Mouse (Mus musculus): ENCODE measurements around the gene Gfer. TPM values are rescaled to one million over a fixed set of nuclear protein-coding genes. Genes with fewer than 3 reads are reported as not detected.
"Not testable (repeated sequence)": the region's sequence is repeated elsewhere in the genome, so short reads cannot be mapped to it uniquely, and the experiment has no call there.

The Gfer gene
- total and polyA plus RNA-seq, 3 experiments, result 14.0 to 21.5 (median 20.3) TPM

DNA sequence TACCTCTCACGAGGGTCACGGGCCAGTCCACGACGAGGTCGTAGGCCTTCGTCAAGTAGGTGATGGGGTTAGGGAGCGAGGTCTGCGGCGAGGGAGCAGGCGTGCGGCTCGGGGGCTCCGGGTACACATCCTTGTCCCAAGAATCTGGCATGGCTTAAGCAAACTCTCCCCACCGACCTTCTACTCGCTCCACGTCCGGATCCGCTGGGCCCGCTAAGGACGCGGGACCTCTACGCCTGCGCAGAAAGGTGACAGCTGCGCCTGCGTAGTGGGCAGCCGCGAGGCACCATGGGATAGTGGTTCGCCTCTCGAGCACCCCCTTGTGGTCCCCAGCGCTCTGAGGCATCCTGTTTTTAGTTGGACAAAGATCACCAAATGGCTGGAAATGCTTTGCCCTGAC is 28.2 kb upstream of the Gfer start, which contains the start of gene Ndufb10:
Gene Ndufb10 (minus strand): TSS at position 295 of the 400 bp plus-strand sequence.
- DNase-seq, result peak; percentile 95 to 97
- TF ChIP-seq CTCF (IDR thresholded peaks at IDR 0.05) (peak; percentile 95), EP300 (IDR thresholded peaks at IDR 0.05; ENCODE audit: insufficient read depth, low read depth, low read length) (peak; percentile 79), POLR2A (IDR thresholded peaks at IDR 0.05; ENCODE audit: insufficient read depth, low read depth, low read length) (peak; percentile 99)
- Histone ChIP-seq H3K27me3 (ENCODE audit: control insufficient read depth, insufficient read depth, low read length) (no peaks in the 10 kb centered on the region), H3K4me3 (peak within 1 kb of the TSS; percentile 73), H3K36me3 (ENCODE audit: control insufficient read depth, insufficient read depth, low read length) (peaks cover 12% of the 10 kb centered on the region), H3K4me1 (ENCODE audit: control insufficient read depth, insufficient read depth, low read length) (peaks cover 7% of the 10 kb centered on the region), H3K9ac (ENCODE audit: low read depth, low read length) (peak within 1 kb of the TSS; percentile 97), H3K27ac (peak within 1 kb of the TSS; percentile 98), H3K79me2 (replicated peaks; ENCODE audit: control insufficient read depth, insufficient read depth, low read length) (no peaks in the 10 kb centered on the region)
- intact Hi-C loops (cut with DNase I), result no loop called here
- under 1% methylated on average over 30 of the region's 30 CpGs for WGBS

DNA sequence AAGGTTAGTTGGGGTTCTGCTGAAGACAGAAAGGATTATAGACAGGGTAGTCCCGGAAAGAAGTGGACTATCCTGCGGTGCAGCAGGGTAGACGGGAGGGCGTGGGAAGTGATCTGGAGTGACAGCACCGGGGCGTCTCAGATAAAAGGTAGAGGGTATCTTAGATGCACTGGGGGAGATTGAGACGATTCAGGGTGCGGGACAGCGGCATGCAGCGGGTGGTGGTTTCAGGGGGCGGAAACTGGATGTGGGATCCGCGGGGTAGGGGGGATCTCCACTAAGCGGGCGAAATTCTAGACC is 27.9 kb upstream of the Gfer start:
- Histone ChIP-seq H3K27ac (peak overlapping the region; percentile 98), H3K27me3 (ENCODE audit: control insufficient read depth, insufficient read depth, low read length) (no peaks in the 10 kb centered on the region), H3K4me3 (peak overlapping the region; percentile 73), H3K79me2 (replicated peaks; ENCODE audit: control insufficient read depth, insufficient read depth, low read length) (no peaks in the 10 kb centered on the region), H3K4me1 (ENCODE audit: control insufficient read depth, insufficient read depth, low read length) (peaks cover 7% of the 10 kb centered on the region), H3K9ac (ENCODE audit: low read depth, low read length) (peak overlapping the region; percentile 97), H3K36me3 (ENCODE audit: control insufficient read depth, insufficient read depth, low read length) (peaks cover 12% of the 10 kb centered on the region)
- no peak for DNase-seq
- under 1% methylated on average over 15 of the region's 15 CpGs for WGBS
- no peak for TF ChIP-seq POLR2A (IDR thresholded peaks at IDR 0.05; ENCODE audit: insufficient read depth, low read depth, low read length)
- intact Hi-C loops (cut with DNase I), result no loop called here

DNA sequence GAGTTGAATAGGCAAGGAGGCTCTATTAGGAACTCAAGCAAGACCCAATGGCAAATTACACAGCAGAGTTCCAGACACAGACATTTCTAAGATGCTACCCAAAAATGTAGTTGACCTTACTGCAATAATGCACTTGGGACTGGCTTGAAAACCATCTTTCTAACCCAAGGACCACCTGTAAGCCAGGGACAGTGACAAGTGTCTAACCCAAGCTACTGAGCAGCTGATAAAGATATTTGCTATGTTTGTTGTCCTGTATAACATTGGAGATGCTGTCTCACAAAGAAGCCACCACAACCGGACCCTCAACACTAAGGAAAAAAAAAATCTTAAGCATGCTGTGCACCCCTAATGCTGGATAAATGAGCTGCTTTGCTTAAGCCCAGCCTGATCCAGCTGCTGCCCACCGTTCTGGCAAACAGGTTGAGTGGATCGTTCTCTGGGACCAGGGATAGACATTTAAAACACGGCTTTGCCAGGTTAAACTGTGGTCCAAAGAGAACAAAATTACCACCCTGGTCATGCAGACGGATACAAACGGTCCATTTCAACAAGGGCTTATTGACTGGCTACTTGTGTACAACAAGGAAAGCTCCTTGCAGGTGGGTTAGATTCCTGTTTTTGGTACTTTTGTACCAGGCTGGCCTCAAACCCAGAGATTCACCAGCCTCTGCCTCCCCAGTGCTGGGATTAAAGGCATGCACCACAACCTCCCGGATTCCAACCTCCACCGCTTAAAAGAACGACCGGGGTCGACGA is 27.3 kb upstream of the Gfer start:
- no peak for TF ChIP-seq EP300 (IDR thresholded peaks at IDR 0.05; ENCODE audit: insufficient read depth, low read depth, low read length)
- TF ChIP-seq POLR2A (IDR thresholded peaks at IDR 0.05; ENCODE audit: insufficient read depth, low read depth, low read length), result no peak
- TF ChIP-seq CTCF (IDR thresholded peaks at IDR 0.05), result no peak
- H3K36me3 ChIP-seq (ENCODE audit: control insufficient read depth, insufficient read depth, low read length), result peaks cover 12% of the 10 kb centered on the region
- DNase-seq, result no peak
- H3K27me3 ChIP-seq (ENCODE audit: control insufficient read depth, insufficient read depth, low read length), result no peaks in the 10 kb centered on the region
- peak overlapping the region; percentile 98 for H3K27ac ChIP-seq
- WGBS, result under 1% methylated on average over 12 of the region's 12 CpGs
- peaks cover 7% of the 10 kb centered on the region for H3K4me1 ChIP-seq (ENCODE audit: control insufficient read depth, insufficient read depth, low read length)
- H3K79me2 ChIP-seq (replicated peaks; ENCODE audit: control insufficient read depth, insufficient read depth, low read length), result no peaks in the 10 kb centered on the region
- peak overlapping the region; percentile 73 for H3K4me3 ChIP-seq
- intact Hi-C loops (cut with DNase I), result no loop called here
- H3K9ac ChIP-seq (ENCODE audit: low read depth, low read length), result peak overlapping the region; percentile 97

DNA sequence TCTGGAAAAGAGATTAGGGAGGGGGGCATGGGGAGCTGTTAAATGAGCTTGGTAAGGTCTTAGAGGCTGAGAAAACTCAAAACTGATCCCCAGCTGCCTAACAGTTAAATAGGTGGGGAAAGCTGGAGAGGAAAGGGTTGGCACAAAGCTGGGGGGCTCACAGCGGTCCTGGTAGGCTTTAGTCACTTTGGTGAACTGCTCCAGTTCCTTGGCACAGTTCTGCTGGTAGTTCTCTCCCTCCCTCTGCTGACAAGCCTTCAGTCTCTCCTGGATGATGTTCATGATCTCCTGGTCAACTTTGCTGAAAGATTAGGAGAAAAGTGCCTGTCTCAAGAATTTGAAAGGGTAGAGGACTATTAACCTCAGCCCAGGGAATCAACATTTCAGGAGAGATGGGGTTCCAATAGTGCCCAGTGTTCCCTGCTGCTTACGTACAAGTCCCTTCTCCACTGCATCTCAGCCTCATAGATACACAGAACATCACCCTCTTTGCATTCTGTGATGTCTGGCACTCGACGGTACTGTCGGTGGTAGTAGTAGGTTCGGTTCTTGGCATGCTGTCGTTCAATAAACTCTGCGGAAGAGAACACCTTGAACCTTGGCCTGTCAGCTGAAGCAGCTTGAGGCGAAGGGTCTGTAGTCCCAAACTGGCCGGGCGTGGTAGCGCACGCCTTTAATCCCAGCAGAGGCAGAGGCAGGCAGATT is 26.4 kb upstream of the Gfer start:
- intact Hi-C loops (cut with DNase I), result no loop called here
- DNase-seq, result no peak
- no peak overlapping the region for H3K27ac ChIP-seq
- H3K4me3 ChIP-seq, result no peak overlapping the region
- 0 out of 2 replicates have a peak overlapping the region, but pooled peaks have one; percentile 8 for H3K9ac ChIP-seq (ENCODE audit: low read depth, low read length)
- no peaks in the 10 kb centered on the region for H3K79me2 ChIP-seq (replicated peaks; ENCODE audit: control insufficient read depth, insufficient read depth, low read length)
- peaks cover 12% of the 10 kb centered on the region for H3K36me3 ChIP-seq (ENCODE audit: control insufficient read depth, insufficient read depth, low read length)
- WGBS, result 27% methylated on average over 13 of the region's 13 CpGs
- peaks cover 7% of the 10 kb centered on the region for H3K4me1 ChIP-seq (ENCODE audit: control insufficient read depth, insufficient read depth, low read length)
- H3K27me3 ChIP-seq (ENCODE audit: control insufficient read depth, insufficient read depth, low read length), result no peaks in the 10 kb centered on the region
- no peak for TF ChIP-seq CTCF (IDR thresholded peaks at IDR 0.05)

DNA sequence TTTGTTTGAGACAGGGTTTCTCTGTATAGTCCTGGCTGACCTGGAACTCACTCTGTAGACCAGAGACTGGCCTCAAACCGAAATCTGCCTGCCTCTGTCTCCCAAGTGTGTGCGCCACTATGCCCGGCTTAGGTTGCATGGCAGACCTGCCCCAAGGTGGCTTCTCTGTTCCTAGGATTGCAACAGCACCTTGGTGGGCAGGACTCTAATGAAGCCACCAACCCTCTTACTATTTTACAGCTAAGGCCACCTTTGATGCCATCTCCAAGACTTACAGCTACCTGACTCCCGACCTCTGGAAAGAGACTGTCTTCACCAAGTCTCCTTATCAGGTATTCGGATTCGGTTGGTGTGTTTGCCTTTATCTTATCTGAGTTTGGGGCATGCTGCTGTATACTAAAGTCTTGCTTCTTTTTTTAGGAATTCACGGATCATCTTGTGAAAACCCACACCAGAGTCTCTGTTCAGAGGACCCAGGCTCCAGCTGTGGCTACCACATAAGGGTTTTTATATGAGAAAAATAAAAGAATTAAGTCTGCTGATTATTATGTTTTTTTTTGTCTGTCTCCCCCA is 25.5 kb upstream of the Gfer start:
- not testable (repeated sequence) for DNase-seq

DNA sequence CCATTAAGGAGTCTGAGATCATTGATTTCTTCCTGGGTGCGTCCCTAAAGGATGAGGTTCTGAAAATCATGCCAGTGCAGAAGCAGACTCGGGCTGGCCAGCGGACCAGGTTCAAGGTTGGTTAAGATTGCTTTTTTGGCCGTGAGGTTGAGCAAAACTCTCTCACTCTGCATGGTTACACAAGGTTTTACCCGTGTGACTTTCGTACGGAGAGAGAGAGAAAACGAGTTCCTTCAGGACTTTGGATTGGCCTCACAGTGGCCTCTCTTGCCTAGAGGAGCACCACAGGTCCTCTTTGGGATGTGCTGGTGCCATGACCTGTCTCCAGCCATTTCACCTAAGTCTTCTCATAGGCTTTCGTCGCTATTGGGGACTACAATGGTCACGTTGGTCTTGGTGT is 24.7 kb upstream of the Gfer start:
- Histone ChIP-seq H3K36me3 (ENCODE audit: control insufficient read depth, insufficient read depth, low read length) (peaks cover 12% of the 10 kb centered on the region), H3K27ac (peak overlapping the region; percentile 22), H3K9ac (ENCODE audit: low read depth, low read length) (peak overlapping the region; percentile 69), H3K4me3 (peak overlapping the region; percentile 74)
- H3K79me2 ChIP-seq (replicated peaks; ENCODE audit: control insufficient read depth, insufficient read depth, low read length); H3K27me3 ChIP-seq (ENCODE audit: control insufficient read depth, insufficient read depth, low read length); intact Hi-C loops (cut with DNase I); H3K4me1 ChIP-seq (ENCODE audit: control insufficient read depth, insufficient read depth, low read length); DNase-seq: not testable (repeated sequence)
- 1% methylated on average over 11 of the region's 11 CpGs for WGBS

More for the DNA sequence above, 25.5 kb upstream of the Gfer start:
- H3K4me1 ChIP-seq (ENCODE audit: control insufficient read depth, insufficient read depth, low read length); intact Hi-C loops (cut with DNase I); H3K27me3 ChIP-seq (ENCODE audit: control insufficient read depth, insufficient read depth, low read length); H3K27ac ChIP-seq; H3K4me3 ChIP-seq; H3K79me2 ChIP-seq (replicated peaks; ENCODE audit: control insufficient read depth, insufficient read depth, low read length): not testable (repeated sequence)
- 28% methylated on average over 7 of the region's 7 CpGs for WGBS
- Histone ChIP-seq H3K9ac (ENCODE audit: low read depth, low read length) (peak overlapping the region; percentile 23; the same call in 1 of the 2 replicates), H3K36me3 (ENCODE audit: control insufficient read depth, insufficient read depth, low read length) (peaks cover 12% of the 10 kb centered on the region)
- 0 out of 2 replicates have a peak, but pooled peaks have one; percentile 27 for TF ChIP-seq POLR2A (IDR thresholded peaks at IDR 0.05; ENCODE audit: insufficient read depth, low read depth, low read length)
